Mouse (Mus musculus): ENCODE results near the gene Kcnc3.

DNA sequence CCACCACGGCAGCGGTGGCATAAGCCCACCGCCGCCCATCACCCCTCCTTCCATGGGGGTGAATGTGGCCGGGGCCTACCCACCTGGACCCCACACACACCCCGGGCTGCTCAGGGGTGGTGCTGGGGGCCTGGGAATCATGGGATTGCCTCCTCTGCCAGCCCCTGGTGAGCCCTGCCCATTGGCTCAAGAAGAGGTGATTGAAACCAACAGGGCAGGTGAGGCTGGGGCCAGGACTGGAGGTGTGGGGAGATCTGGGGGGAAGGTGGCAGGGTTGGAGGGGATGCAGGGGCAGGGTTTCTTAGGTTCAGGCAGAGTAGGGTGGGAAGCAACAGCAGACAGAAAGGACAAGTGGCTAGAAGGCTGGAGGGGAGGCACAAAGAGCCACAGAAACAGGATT is 5.6 kb downstream of the Kcnc3 start:
- no peak for TF ChIP-seq CTCF (IDR thresholded peaks at IDR 0.05)
- TF ChIP-seq EP300 (IDR thresholded peaks at IDR 0.05), result no peak

All from lung, postnatal 0 days (tissue).